Mouse (Mus musculus): Measurements from ENCODE around the gene Chsy1. TPM values are rescaled to one million over a fixed set of nuclear protein-coding genes. Genes with fewer than 3 reads are reported as not detected.

Chsy1 gene
- total and polyA plus RNA-seq, 3 experiments = 2.4 to 7.1 (median 4.6) TPM

- ATAC-seq (ENCODE audit: extremely low read depth, insufficient number of reproducible peaks, low FRiP score, poor library complexity, severe bottlenecking) (no peak), DNase-seq (ENCODE audit: low spot score) (no peak)
- H3K36me3 ChIP-seq (replicated peaks) = peaks cover 61% of the 10 kb centered on the region
- H3K9me3 ChIP-seq (replicated peaks) = no peaks in the 10 kb centered on the region
- peaks cover 16% of the 10 kb centered on the region for H3K27me3 ChIP-seq (ENCODE audit: insufficient read depth, low read length)
- no peak for TF ChIP-seq CTCF (IDR thresholded peaks at IDR 0.05; ENCODE audit: low read depth, low read length)
- TF ChIP-seq POLR2AphosphoS5 (IDR thresholded peaks at IDR 0.05; ENCODE audit: insufficient replicate concordance, low read depth, low read length) = no peak
- TF ChIP-seq GATA2 (IDR thresholded peaks at IDR 0.05; ENCODE audit: borderline replicate concordance, low read depth, low read length) = no peak
- no peak for TF ChIP-seq TAL1 (conservative IDR thresholded peaks at IDR 0.05; ENCODE audit: low read depth, low read length)
- no peak for TF ChIP-seq GATA1 (IDR thresholded peaks at IDR 0.05; ENCODE audit: borderline replicate concordance, low read length)
- peaks cover 5% of the 10 kb centered on the region for H3K4me1 ChIP-seq (ENCODE audit: insufficient read depth, low read depth, low read length)
- no peak overlapping the region for H3K4me3 ChIP-seq (ENCODE audit: low read depth, low read length)
Observed at GRCm38 (mm10) chr7:66091553-66091952, 17.8 kb upstream of the Chsy1 start.

DNA sequence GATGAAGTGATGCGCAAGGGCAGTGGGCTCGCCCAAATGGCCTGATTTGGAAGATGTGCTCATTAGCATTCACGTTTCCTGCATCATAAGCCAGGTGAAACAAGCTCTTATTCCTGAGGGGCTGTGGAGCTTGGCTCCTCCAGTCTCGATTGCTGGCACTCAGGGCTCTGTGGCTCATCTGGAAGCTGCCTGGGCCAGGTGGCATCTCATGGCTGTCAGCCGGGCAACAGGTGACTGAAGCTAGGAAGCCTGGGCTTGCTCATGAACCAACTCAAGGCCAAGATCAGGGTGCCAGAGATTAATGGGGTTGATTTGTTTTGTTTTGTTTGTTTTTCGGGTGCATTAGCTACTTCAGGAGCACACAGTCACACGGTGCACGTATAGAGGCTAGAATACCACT lies 16.7 kb upstream of the Chsy1 start:
- ATAC-seq (ENCODE audit: extremely low read depth, insufficient number of reproducible peaks, low FRiP score, poor library complexity, severe bottlenecking) (no peak), DNase-seq (ENCODE audit: low spot score) (no peak)
- no peak for TF ChIP-seq POLR2AphosphoS5 (IDR thresholded peaks at IDR 0.05; ENCODE audit: insufficient replicate concordance, low read depth, low read length)
- no peak for TF ChIP-seq GATA2 (IDR thresholded peaks at IDR 0.05; ENCODE audit: borderline replicate concordance, low read depth, low read length)
- TF ChIP-seq GATA1 (IDR thresholded peaks at IDR 0.05; ENCODE audit: borderline replicate concordance, low read length) = no peak
- no peak for TF ChIP-seq TAL1 (conservative IDR thresholded peaks at IDR 0.05; ENCODE audit: low read depth, low read length)
- TF ChIP-seq CTCF (IDR thresholded peaks at IDR 0.05; ENCODE audit: low read depth, low read length) = no peak
- Histone ChIP-seq H3K4me3 (ENCODE audit: low read depth, low read length) (no peak overlapping the region), H3K9me3 (replicated peaks) (no peaks in the 10 kb centered on the region), H3K4me1 (ENCODE audit: insufficient read depth, low read depth, low read length) (peaks cover 8% of the 10 kb centered on the region), H3K27me3 (ENCODE audit: insufficient read depth, low read length) (peaks cover 16% of the 10 kb centered on the region), H3K36me3 (replicated peaks) (peaks cover 50% of the 10 kb centered on the region)

- Histone ChIP-seq H3K4me1 (ENCODE audit: insufficient read depth, low read depth, low read length) (peaks cover 11% of the 10 kb centered on the region), H3K4me3 (ENCODE audit: low read depth, low read length) (no peak overlapping the region), H3K36me3 (replicated peaks) (peaks cover 36% of the 10 kb centered on the region), H3K27me3 (ENCODE audit: insufficient read depth, low read length) (peaks cover 24% of the 10 kb centered on the region), H3K9me3 (replicated peaks) (no peaks in the 10 kb centered on the region)
- ATAC-seq (ENCODE audit: extremely low read depth, insufficient number of reproducible peaks, low FRiP score, poor library complexity, severe bottlenecking) (no peak), DNase-seq (ENCODE audit: low spot score) (no peak)
- TF ChIP-seq TAL1 (conservative IDR thresholded peaks at IDR 0.05; ENCODE audit: low read depth, low read length) = no peak
- no peak for TF ChIP-seq GATA2 (IDR thresholded peaks at IDR 0.05; ENCODE audit: borderline replicate concordance, low read depth, low read length)
- TF ChIP-seq CTCF (IDR thresholded peaks at IDR 0.05; ENCODE audit: low read depth, low read length) = no peak
- no peak for TF ChIP-seq GATA1 (IDR thresholded peaks at IDR 0.05; ENCODE audit: borderline replicate concordance, low read length)
- no peak for TF ChIP-seq POLR2AphosphoS5 (IDR thresholded peaks at IDR 0.05; ENCODE audit: insufficient replicate concordance, low read depth, low read length)
Observed at GRCm38 (mm10) chr7:66094141-66094540, 15.2 kb upstream of the Chsy1 start.

DNA sequence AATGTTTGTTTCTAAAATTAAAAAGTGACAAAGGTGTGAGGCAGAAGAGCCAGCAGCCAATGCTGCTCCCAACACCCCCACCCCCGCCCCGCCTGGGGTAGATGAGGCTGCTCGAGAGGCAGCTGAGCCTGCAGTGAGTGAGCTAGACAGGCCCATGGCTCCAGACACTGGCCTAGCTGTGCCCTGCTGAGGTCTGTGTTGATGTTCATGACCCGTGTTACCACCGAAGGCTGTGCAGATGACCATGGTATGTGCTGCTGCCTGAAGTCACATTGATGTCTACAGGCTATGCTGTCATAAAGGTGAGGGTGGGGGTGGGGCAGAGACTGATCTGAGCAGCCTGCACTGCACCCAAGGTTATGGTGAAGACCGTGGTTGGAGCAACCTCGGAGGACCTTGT lies 10.5 kb upstream of the Chsy1 start:
- H3K4me1 ChIP-seq (ENCODE audit: insufficient read depth, low read depth, low read length) = peaks cover 18% of the 10 kb centered on the region
- TF ChIP-seq GATA1 (IDR thresholded peaks at IDR 0.05; ENCODE audit: borderline replicate concordance, low read length) (no peak), CTCF (IDR thresholded peaks at IDR 0.05; ENCODE audit: low read depth, low read length) (no peak), TAL1 (conservative IDR thresholded peaks at IDR 0.05; ENCODE audit: low read depth, low read length) (no peak), POLR2AphosphoS5 (IDR thresholded peaks at IDR 0.05; ENCODE audit: insufficient replicate concordance, low read depth, low read length) (no peak), GATA2 (IDR thresholded peaks at IDR 0.05; ENCODE audit: borderline replicate concordance, low read depth, low read length) (no peak)
- no peak overlapping the region for H3K4me3 ChIP-seq (ENCODE audit: low read depth, low read length)
- H3K9me3 ChIP-seq (replicated peaks) = no peaks in the 10 kb centered on the region
- no peak for ATAC-seq (ENCODE audit: extremely low read depth, insufficient number of reproducible peaks, low FRiP score, poor library complexity, severe bottlenecking)
- H3K36me3 ChIP-seq (replicated peaks) = no peaks in the 10 kb centered on the region
- peaks cover 56% of the 10 kb centered on the region for H3K27me3 ChIP-seq (ENCODE audit: insufficient read depth, low read length)
- no peak for DNase-seq (ENCODE audit: low spot score)

- DNase-seq (ENCODE audit: low spot score) = no peak
- no peak; the same call in 1 of the 2 replicates for ATAC-seq (ENCODE audit: extremely low read depth, insufficient number of reproducible peaks, low FRiP score, poor library complexity, severe bottlenecking)
- H3K4me3 ChIP-seq (ENCODE audit: low read depth, low read length) = no peak overlapping the region
Observed at GRCm38 (mm10) chr7:66101866-66102265, 7.4 kb upstream of the Chsy1 start.

GRCm38 (mm10) chr7:66104531-66104930 lies 4.8 kb upstream of the Chsy1 start:
- H3K36me3 ChIP-seq (replicated peaks) = no peaks in the 10 kb centered on the region
- H3K27me3 ChIP-seq (ENCODE audit: insufficient read depth, low read length) = peaks cover 55% of the 10 kb centered on the region
- no peak for ATAC-seq (ENCODE audit: extremely low read depth, insufficient number of reproducible peaks, low FRiP score, poor library complexity, severe bottlenecking)
- no peak for TF ChIP-seq CTCF (IDR thresholded peaks at IDR 0.05; ENCODE audit: low read depth, low read length)
- no peak for TF ChIP-seq GATA1 (IDR thresholded peaks at IDR 0.05; ENCODE audit: borderline replicate concordance, low read length)
- no peak for TF ChIP-seq TAL1 (conservative IDR thresholded peaks at IDR 0.05; ENCODE audit: low read depth, low read length)
- no peak for TF ChIP-seq GATA2 (IDR thresholded peaks at IDR 0.05; ENCODE audit: borderline replicate concordance, low read depth, low read length)
- no peak for TF ChIP-seq POLR2AphosphoS5 (IDR thresholded peaks at IDR 0.05; ENCODE audit: insufficient replicate concordance, low read depth, low read length)
- H3K4me3 ChIP-seq (ENCODE audit: low read depth, low read length) = no peak overlapping the region
- no peaks in the 10 kb centered on the region for H3K9me3 ChIP-seq (replicated peaks)
- DNase-seq (ENCODE audit: low spot score) = no peak
- H3K4me1 ChIP-seq (ENCODE audit: insufficient read depth, low read depth, low read length) = peaks cover 24% of the 10 kb centered on the region

More at GRCm38 (mm10) chr7:66101866-66102265, 7.4 kb upstream of the Chsy1 start:
- H3K36me3 ChIP-seq (replicated peaks) = no peaks in the 10 kb centered on the region
- peaks cover 14% of the 10 kb centered on the region for H3K4me1 ChIP-seq (ENCODE audit: insufficient read depth, low read depth, low read length)
- H3K9me3 ChIP-seq (replicated peaks) = no peaks in the 10 kb centered on the region
- peaks cover 60% of the 10 kb centered on the region for H3K27me3 ChIP-seq (ENCODE audit: insufficient read depth, low read length)
- TF ChIP-seq CTCF (IDR thresholded peaks at IDR 0.05; ENCODE audit: low read depth, low read length) (peak; percentile 11; the same call in 1 of the 2 replicates), POLR2AphosphoS5 (IDR thresholded peaks at IDR 0.05; ENCODE audit: insufficient replicate concordance, low read depth, low read length) (no peak)
